Mouse (Mus musculus) kidney, postnatal 4 days (tissue): ENCODE measurements around the gene Meig1.
A peak's percentile ranks its signal among the peaks of the same experiment; 100 is the strongest.
"Not testable (repeated sequence)": the region's sequence is repeated elsewhere in the genome, so short reads cannot be mapped to it uniquely, and the experiment has no call there.

Source experiments
- DNase-seq, 2 experiments: peaks; one replicate each; pipeline ENCODE4 v3.0.0; 2021; ENCODE audit warnings: mixed read lengths in 2 of 2

Gene Meig1

DNA sequence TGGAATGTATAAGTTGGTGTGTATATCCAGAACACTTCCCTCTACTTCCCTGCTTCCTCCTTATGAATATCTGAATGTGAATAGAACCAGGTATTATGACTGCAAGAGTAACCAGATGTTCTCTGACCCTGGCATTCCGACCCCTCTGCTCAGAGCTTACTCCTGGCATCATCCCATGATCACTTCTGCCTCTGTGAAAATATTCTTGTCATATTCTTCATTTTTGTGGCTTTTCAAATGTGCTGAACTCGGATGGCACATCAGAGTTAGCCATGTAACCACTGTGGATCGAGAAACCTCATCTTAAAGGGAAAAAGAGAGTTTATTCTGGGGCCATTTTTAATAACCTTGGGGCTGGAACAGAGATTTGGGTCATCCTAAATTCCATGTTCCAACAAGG, at the start of gene Meig1:
TSS of gene Meig1 (minus strand) at position 101 of the 400 bp plus-strand sequence.
- DNase-seq: no peak

- DNase-seq: peak in 1 of 2 experiments; percentile 6
These were observed 34.1 kb upstream of the Meig1 start for GRCm38 (mm10) chr2:3456590-3456989.

- DNase-seq: no peak
These were observed 30.6 kb upstream of the Meig1 start for GRCm38 (mm10) chr2:3453096-3453495.

GRCm38 (mm10) chr2:3449431-3449830, 27.0 kb upstream of the Meig1 start:
- no peak for DNase-seq

GRCm38 (mm10) chr2:3445984-3446383, 23.5 kb upstream of the Meig1 start:
- no peak for DNase-seq

DNA sequence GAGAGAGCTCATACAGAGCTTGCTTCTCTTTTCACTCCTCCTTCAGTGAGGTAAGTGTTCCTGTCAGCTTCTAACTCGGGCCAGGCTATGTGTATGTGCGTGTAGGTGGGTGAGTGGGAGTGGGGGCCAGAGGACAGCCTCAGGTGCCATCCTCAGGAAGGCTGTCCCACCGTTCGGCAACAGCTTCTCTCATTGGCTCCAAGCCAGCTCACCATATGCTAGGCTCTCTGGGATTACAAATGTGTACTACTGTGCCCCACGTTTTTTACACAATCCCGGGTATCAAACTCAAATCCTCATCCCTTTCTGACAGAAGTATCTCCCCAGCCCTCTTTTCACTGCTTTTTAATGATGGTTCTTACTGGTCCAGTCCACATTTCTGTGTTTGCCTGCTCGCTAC, 21.8 kb upstream of the Meig1 start:
- no peak for DNase-seq

GRCm38 (mm10) chr2:3437956-3438355, 15.5 kb upstream of the Meig1 start:
- DNase-seq: no peak

GRCm38 (mm10) chr2:3435369-3436061, 13.1 kb upstream of the Meig1 start:
- DNase-seq: no peak

DNA sequence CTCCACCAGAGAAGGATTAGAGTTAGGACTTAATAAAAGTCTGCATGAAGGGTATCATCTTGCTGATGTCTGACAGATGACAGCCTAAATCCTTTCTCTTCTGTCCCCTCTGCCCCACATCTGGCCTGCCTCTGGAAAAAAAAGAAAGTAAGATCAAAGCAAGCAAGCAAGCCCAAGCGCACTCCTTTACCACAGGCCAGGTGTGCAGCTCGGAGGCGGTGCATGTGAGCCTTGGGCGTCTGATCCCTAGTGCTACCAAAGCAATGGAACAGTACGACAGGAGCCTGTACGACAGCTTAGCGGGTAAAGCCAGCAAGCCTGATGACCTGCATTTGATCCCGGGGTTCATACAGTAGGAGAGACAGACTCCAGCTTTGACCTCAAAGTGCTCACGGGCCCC, 8.5 kb upstream of the Meig1 start:
- no peak for DNase-seq

DNA sequence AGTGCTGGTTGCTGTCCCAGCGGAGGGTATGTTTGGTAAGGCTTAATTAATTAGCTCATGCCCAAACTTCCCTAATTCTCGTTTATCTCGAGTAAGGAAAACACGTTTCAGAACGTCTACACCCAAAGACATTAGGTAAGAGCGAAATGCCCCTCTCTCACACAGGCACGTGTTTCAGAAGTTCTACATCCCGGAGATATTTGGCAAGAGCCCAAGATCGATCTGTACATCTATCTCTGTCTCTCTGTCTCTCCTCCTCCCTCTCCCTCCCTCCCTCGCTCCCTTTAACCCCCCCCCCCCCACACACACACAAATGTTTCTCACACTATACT, 2.1 kb upstream of the Meig1 start:
- no peak for DNase-seq

- DNase-seq: peak; percentile 88 to 94
These were observed 1.6 kb upstream of the Meig1 start, which contains the start of gene Dclre1c for GRCm38 (mm10) chr2:3423841-3424578. TSS of gene Dclre1c (plus strand) at chr2:3424131.

- no peak for DNase-seq
These were observed 2.3 kb downstream of the Meig1 start for GRCm38 (mm10) chr2:3420157-3420556.

DNA sequence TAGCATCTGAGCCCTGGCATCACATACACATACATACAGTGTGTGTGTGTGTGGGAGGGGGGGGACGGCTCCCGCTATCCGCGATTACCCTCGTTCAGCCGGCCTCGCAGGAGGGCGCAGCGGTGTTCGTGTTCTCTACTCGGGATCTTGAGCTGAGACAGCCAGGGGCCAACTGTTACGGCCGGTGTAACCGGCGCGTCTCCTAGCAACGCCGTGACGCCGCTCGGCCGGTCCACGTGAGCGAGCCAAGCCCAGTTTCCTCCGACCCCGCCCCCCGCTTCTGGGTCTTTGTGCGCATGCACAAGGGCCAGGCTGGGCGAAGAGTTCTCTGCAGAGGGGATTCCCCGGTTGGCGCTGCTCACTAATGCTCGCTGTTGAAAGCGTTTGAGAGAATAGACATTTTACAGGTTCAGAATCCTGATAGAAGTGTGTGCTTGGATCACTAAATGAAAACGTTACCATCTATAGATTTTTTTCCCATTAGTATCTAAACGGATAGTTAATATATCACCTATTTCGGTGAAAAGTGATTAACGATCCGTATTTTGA, 3.5 kb downstream of the Meig1 start:
- DNase-seq: peak; percentile 98

GRCm38 (mm10) chr2:3415676-3416075, 6.8 kb downstream of the Meig1 start:
- no peak for DNase-seq

DNA sequence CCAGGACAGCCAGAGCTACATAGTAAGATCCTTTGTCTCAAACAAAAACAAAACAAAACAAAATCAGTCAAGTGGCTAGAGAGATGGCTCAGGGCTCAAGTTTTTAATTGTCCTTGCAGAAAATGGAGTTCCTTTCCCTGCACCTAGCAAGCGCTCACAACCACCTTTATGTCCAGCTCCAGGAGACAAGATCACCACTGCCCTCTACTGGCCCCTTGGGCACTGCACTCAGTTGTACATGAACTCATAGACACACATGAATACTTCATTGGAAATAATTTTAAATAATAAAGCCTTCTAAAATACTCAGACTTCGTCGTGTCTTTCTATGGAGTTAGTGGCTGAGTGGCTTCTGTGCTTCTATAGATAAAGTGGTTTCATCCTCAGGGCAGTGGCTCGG, 8.2 kb downstream of the Meig1 start:
- DNase-seq: peak; percentile 82 to 85

GRCm38 (mm10) chr2:3407756-3408155, 14.7 kb downstream of the Meig1 start:
- no peak for DNase-seq

DNA sequence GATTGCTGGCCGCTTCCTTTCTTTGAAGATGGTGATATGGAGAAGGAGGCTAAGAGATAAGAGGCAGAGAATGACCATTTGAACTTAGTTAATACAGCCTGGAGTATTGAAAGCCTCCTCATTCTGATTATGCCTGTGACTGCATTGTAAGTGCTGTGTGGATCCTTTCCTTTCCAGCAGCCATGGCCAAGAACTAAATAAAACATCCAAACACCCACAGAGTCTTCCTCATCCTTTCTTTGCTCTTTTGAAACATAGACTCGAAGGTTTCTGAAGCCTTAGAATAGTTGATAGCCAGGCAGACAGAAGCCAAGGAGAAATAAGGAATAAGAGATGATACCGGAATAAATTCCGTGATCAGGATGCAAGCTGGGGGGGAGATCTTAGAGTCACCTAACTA, 16.5 kb downstream of the Meig1 start:
- DNase-seq: no peak

DNA sequence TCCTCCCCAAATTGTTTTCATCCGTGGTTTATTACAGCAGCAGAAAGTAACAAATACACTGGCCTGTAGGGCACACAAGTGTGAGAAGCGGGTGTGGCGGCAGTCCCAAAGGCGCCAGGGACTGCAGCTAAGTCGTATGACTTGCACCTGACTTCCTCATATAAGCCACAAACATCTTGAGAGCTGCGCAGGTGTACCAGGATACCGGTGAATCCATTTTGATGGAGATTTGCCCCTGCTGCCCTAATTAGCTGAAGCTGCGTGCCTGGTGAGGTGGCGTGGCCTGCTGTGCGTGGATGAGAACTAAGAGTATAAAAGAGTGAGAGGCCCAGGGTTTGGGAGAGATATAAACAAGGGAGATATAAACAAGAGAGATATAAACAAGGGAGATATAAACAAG, 25.3 kb downstream of the Meig1 start, which contains the start of gene Olah:
TSS of gene Olah (minus strand) at position 101 of the 400 bp plus-strand sequence.
- not testable (repeated sequence) for DNase-seq

DNA sequence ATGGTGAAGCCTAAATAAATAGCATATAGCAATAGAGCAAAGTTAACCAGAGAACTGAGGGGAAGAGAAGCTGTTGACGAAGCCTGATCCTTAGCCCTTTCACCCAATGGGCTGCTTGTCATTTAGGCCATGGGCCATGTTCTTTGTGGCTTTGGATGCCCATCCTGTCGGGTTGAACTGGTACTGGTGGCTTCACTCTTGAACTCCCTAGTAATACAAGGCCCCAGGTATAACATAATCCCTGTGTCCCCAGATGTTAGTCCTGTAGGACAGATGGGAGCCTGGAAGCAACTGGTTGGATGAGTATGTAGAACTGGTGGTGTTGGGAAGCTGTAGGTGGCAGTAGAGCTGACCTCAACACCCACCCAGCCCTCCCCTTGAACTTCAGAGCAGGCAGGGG, 30.5 kb downstream of the Meig1 start:
- DNase-seq: no peak

- no peak for DNase-seq
These were observed 35.2 kb downstream of the Meig1 start for GRCm38 (mm10) chr2:3387105-3387860.

DNA sequence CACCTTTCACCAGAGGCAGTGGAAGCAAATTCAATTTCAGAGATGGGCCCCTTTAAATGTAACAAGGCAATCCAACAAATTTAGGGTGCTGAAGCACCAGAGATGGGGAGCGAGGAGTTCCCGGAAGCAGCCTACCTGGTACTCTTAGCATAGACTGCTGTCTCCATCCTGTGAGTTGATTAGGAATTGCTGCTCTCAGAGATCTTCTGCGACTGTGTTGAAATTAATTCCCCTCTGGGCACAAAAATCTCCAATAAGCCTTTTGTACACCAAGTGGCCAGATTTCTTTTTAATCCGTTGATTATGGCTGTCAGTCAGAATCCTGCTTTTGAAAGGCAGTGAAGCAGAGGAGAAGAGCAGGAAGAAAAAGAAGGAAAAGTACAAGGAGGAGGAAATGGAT, 57.3 kb downstream of the Meig1 start:
- DNase-seq: no peak

- no peak for DNase-seq
These were observed 61.4 kb downstream of the Meig1 start for GRCm38 (mm10) chr2:3361067-3361466.
